Mouse (Mus musculus) thymus, adult 2 months (tissue): ENCODE measurements around the gene Snrpg. TPM values are rescaled to one million over a fixed set of nuclear protein-coding genes. Genes with fewer than 3 reads are reported as not detected.
"Not testable (repeated sequence)": the region's sequence is repeated elsewhere in the genome, so short reads cannot be mapped to it uniquely, and the experiment has no call there.

Experiments
- DNase-seq: peaks from one replicate; pipeline ENCODE4 v3.0.0; 2021
- H3K27ac ChIP-seq: fragments of 200-500 bp; 2 replicates; pipeline ENCODE4 v1.5.1; 2012; ENCODE audit warnings: low read length, control low read depth; ENCODE audit not compliant: control insufficient read depth, insufficient read depth
- H3K27me3 ChIP-seq: fragments of 200-500 bp; 2 replicates; pipeline ENCODE4 v1.6.1; 2012; ENCODE audit warnings: mild to moderate bottlenecking, low read length, moderate library complexity, mixed read lengths; ENCODE audit not compliant: control insufficient read depth, insufficient read depth
- H3K36me3 ChIP-seq: fragments of 200-500 bp; 2 replicates; pipeline ENCODE4 v1.6.1; 2012; ENCODE audit warnings: mild to moderate bottlenecking, low read length, moderate library complexity; ENCODE audit not compliant: control insufficient read depth, insufficient read depth
- H3K4me1 ChIP-seq: fragments of 200-500 bp; replicated peaks from 2 replicates; pipeline ENCODE4 v1.6.1; 2012; ENCODE audit warnings: low read length; ENCODE audit not compliant: control insufficient read depth, insufficient read depth
- H3K4me3 ChIP-seq: fragments of 200-500 bp; 2 replicates; pipeline ENCODE4 v1.5.1; 2012; ENCODE audit warnings: mild to moderate bottlenecking, low read length, control low read depth, moderate library complexity; ENCODE audit not compliant: control insufficient read depth, insufficient read depth
- CTCF ChIP-seq: fragments of 200-500 bp; IDR thresholded peaks from 2 replicates; pipeline ENCODE4 v1.5.1; 2012; ENCODE audit warnings: mild to moderate bottlenecking, control low read depth, low read length, moderate library complexity, borderline replicate concordance; ENCODE audit not compliant: control insufficient read depth, poor library complexity, insufficient read depth; ENCODE audit errors: extremely low read depth
- POLR2A ChIP-seq: fragments of 200-500 bp; IDR thresholded peaks from 2 replicates; pipeline ENCODE4 v1.6.1; 2012; ENCODE audit warnings: mild to moderate bottlenecking, low read length, control low read depth, moderate library complexity; ENCODE audit not compliant: control insufficient read depth, poor library complexity, insufficient read depth; ENCODE audit errors: extremely low read depth
- WGBS: fragments of 180-500 bp; shearing (Covaris S2); methylation state at CpG from one replicate; pipeline ENCODE4 v1.1.7; 2018; 5-methylcytosine and 5-hydroxymethylcytosine counted together
- polyA plus RNA-seq: library from polyadenylated mRNA; depleted of rRNA; stranded (reverse); fragments of >200 nt; gene quantifications from 2 replicates; pipeline ENCODE4 v1.2.3, GENCODE M21; 2012

The Snrpg gene
- polyA plus RNA-seq, 1 experiment, result 87.1 TPM

DNA sequence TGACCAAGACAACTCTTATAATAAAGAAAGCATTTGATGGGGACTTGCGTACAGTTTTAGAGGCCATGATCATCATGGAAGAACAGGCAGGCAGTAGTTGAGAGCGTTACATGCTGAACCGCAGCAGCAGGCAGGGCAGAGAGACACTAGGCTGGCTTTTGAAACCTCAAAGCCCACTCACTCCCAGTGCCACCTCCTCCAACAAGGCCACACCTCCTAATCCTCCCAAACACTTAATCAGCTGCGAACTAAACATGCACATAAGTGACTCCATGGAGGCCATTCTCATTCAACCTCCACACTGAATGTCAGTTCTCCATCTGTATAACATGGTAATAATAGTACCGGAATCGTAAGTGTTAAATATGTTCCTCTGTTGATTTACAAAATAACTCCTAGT, 2.5 kb downstream of the Snrpg start:
- Histone ChIP-seq H3K27ac (no peak overlapping the region), H3K36me3 (peaks cover 24% of the 10 kb centered on the region), H3K4me3 (no peak overlapping the region), H3K27me3 (no peaks in the 10 kb centered on the region), H3K4me1 (peaks cover 7% of the 10 kb centered on the region)
- 95% methylated on average over 6 of the region's 6 CpGs for WGBS
- no peak for DNase-seq
- TF ChIP-seq CTCF (no peak), POLR2A (no peak)

DNA sequence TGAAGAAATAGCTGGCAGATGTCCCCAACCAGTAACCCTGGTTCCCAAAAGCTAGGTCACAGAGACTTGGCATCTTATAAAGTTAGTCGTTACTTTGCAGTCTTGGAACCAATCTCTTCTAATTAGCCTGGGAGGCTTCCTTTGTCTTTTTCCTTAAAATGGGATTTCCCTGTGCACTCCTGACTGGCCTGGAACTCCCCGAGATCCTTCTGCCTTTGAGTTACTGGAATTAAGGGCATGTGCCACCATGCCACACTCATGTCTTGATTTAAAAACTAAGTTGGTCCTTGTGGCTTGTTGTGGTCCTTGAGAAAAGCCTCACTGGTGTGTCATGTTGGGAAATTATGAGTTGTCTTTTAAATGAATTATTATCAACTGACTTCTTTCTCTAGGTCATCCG, 7.2 kb downstream of the Snrpg start:
- H3K4me3 ChIP-seq, result no peak overlapping the region
- no peaks in the 10 kb centered on the region for H3K27me3 ChIP-seq
- 97% methylated on average over 3 of the region's 3 CpGs for WGBS
- no peak for DNase-seq
- TF ChIP-seq CTCF (no peak), POLR2A (no peak)
- no peak overlapping the region for H3K27ac ChIP-seq
- peaks cover 27% of the 10 kb centered on the region for H3K36me3 ChIP-seq
- H3K4me1 ChIP-seq, result no peaks in the 10 kb centered on the region

DNA sequence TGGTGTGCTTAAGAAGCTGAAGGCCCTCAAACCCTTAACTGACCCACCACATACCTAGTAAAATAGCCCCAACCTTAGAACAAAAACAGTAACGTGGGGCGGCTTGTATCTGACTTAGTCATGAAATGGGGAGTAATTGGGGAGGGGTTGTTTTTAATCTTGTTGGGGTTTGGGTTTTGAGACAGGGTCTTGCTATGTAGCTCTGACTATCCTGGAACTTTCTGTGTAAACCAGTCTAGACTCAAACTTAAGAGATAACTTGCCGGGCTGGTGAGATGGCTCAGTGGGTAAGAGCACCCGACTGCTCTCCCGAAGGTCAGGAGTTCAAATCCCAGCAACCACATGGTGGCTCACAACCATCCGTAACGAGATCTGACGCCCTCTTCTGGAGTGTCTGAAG, 9.0 kb downstream of the Snrpg start:
- WGBS, result 88% methylated on average over 8 of the region's 8 CpGs
- H3K27ac ChIP-seq, H3K4me1 ChIP-seq: not testable (repeated sequence)

DNA sequence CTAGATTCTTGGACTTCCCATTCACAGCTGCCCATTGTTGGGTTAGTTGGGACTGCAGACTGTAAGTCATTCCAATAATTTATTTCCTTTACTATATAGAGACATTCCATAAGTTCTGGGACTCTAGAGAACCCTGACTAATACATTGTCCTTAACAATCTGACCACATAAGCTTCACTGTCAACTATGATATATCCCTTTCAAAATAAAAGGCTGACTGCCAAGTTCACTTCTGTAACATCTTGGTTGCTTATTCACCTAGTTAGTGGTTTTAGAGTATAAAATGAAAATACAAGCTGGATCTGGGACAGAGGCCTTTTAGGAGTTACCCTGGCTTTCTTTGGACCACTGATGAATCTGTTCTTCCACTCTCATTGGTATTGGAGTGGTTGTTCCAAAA, 11.4 kb downstream of the Snrpg start:
- TF ChIP-seq CTCF, result no peak
- TF ChIP-seq POLR2A, result no peak
- Histone ChIP-seq H3K27me3 (no peaks in the 10 kb centered on the region), H3K4me1 (no peaks in the 10 kb centered on the region), H3K27ac (no peak overlapping the region), H3K36me3 (peaks cover 14% of the 10 kb centered on the region), H3K4me3 (no peak overlapping the region)
- DNase-seq, result no peak

More for the DNA sequence above, 9.0 kb downstream of the Snrpg start:
- DNase-seq, H3K27me3 ChIP-seq, H3K4me3 ChIP-seq: not testable (repeated sequence)
- H3K36me3 ChIP-seq, result peaks cover 27% of the 10 kb centered on the region

DNA sequence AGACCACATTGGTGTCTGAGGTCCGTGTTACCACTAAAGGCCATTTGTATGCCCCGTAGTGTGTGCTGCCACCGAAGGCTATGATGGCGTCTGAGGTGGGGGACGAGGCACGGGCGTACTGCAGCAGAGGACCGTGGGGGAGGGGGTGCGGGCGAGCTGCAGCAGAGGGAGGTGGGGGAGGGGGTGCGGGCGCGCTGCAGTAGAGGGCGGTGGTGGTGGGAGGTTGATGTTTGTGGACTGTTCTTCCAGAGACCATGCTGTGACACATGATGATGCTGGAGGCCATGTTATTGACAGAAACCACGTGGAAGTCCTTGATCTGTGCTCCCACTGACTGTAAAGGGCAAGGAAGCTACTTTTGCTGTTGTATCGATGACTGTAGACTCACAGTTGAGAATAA, 12.3 kb downstream of the Snrpg start:
- no peaks in the 10 kb centered on the region for H3K27me3 ChIP-seq
- H3K4me3 ChIP-seq, result no peak overlapping the region
- H3K27ac ChIP-seq, result no peak overlapping the region
- no peak for DNase-seq
- TF ChIP-seq CTCF, result no peak
- no peaks in the 10 kb centered on the region for H3K4me1 ChIP-seq
- H3K36me3 ChIP-seq, result peaks cover 6% of the 10 kb centered on the region
- 77% methylated on average over 16 of the region's 16 CpGs for whole genome bisulfite sequencing

DNA sequence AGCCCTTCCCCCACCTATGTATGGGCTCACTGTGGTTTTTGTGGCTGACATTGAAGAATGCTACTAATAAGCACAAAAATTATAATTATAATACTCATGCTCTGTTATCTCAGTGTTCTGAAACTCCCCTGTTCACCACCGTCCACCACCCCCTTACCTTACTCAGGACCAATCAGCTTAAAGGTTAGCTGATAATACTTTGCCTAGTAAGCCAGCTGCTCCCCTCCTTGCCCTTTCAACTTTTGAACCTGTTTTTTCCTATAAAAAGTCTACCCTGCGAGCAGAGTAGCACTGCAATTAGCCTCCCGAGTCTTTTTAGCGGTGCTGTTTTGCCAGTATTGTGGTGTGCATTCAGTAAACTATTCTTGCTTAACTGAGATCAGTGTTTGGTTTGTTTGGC, 13.6 kb downstream of the Snrpg start:
- WGBS, result 93% methylated on average over 4 of the region's 4 CpGs
- TF ChIP-seq POLR2A (no peak), CTCF (no peak)
- DNase-seq, result no peak
- H3K27me3 ChIP-seq, result no peaks in the 10 kb centered on the region
- H3K27ac ChIP-seq, result no peak overlapping the region
- H3K4me3 ChIP-seq, result no peak overlapping the region
- no peaks in the 10 kb centered on the region for H3K36me3 ChIP-seq
- H3K4me1 ChIP-seq, result no peaks in the 10 kb centered on the region

DNA sequence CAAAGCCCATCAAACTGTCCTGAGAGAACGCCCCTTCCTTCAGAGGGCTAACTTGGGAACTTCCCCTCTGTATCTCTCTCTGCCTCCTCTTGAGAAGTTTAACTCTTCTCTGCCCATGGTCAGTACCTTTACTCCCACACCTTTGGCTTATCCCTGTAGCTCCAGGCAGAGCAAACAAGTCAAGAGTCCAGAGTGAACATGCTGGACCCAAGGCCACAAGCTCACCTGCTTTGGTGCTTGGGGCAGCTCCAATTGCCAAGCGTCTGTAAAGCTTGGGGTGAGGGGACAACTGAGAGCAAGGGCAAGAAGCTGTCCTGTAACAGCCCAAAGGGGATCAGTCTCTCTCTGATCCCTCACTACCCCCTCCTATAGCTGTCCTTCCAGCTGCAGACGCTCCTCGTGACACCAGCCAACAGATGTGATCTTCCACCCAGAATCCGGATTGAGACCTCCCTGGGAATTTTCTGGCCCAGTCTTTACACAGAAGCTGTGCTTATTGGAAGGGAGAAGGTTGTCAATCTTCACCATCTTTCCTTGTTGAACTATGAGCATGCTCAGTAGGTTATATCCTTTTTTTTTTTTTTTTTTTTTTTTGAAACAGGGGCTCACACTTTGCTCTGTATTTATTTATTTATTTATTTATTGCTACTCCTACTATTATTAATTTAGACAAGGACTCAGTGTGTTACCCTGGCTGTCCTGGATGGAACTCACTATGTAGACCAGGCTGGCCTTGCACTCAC, 14.4 kb downstream of the Snrpg start:
- Histone ChIP-seq H3K4me1 (no peaks in the 10 kb centered on the region), H3K27ac (no peak overlapping the region), H3K36me3 (no peaks in the 10 kb centered on the region), H3K27me3 (no peaks in the 10 kb centered on the region), H3K4me3 (no peak overlapping the region)
- no peak for TF ChIP-seq CTCF
- TF ChIP-seq POLR2A, result no peak
- DNase-seq, result no peak
- 99% methylated on average over 5 of the region's 5 CpGs for WGBS
